Mouse (Mus musculus) fibroblast of lung, adult 2 months (primary cell): Measurements from ENCODE around the gene Eef2kmt.
A peak's percentile ranks its signal among the peaks of the same experiment; 100 is the strongest.

Source experiments
- DNase-seq: peaks from one replicate; pipeline ENCODE4 v3.0.0-alpha.2; 2011; ENCODE audit warnings: low read depth

The Eef2kmt gene

DNA sequence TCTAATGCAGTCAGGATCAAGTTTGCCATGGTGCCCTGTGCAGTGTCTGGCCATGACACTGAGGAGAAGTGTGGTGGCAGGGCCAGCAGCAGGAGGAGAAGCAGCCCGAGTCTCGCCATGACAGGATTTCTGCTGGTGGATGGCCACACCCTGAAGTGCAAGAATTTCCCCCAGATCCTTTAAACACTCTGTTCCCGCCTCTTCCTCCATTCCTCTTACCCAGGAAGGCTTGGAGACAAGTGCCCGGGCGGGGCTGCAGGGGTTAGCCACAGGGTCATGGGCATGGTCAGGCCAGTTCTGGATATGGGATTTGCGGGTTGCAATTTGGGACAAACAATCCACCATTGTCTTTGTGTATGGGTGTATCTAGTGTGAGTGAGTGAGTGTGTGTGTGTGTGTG lies 33.6 kb downstream of the Eef2kmt start, which contains the start of gene AU021092:
Gene AU021092, minus strand, starts transcription at position 160 of the 400 bp plus-strand sequence.
- DNase-seq = no peak

DNA sequence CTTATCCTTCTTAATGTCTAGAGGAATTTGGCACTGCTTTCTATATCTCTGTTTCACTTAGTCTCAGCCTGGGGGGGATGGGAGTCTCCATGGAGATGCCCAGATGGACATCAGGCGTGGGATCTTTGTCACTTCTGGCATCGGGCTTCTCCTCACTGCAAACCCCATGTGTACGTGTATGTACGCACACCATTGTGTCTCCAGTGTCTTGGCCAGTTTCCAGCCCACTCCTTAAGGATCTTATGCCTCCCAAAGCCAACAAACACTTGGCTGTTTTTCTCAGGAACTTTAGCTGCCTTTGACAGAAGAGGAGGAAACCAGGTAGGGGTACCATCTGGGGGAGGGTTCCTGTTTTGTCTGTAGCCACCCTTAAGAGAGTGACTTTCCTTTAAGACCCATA lies 34.4 kb downstream of the Eef2kmt start:
- no peak for DNase-seq

DNA sequence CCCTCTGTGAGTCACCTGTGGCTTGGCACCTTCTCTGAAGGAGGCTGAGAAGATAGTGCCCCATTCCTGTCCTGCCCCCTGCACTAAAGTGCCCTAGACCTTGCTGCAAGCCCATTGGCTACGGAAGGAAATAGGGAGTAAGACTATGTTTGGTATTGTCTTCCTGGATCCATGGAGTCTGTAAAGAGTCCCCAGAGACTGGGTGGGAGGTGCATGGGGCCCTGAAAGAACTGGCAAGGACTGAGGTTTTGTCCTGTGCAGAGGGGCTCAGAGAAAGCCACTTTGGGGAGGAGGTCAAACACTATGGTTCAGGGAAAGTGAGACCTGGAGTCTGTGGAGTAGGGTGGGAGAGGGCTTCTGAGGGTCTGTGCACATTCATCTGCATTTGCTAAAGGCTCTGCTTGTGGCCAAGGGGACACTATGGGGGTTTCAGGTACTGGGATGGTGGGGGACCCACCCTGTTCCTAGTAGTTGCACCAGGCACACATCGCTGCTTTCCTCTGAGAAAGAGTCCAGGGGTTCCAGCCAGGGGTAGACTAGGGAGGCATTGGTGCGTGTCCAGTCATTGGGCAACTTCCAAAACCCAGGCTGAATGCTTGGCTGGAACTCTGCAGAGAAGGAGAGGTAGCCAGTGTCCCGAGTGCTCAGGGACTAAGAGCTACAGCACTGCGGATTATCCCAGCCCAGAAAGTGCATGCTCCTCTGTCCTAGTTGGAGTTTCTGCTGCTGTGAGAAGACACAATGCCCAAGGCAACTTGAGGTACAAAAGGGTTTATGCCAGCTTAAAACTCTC lies 38.2 kb downstream of the Eef2kmt start:
- no peak for DNase-seq

DNA sequence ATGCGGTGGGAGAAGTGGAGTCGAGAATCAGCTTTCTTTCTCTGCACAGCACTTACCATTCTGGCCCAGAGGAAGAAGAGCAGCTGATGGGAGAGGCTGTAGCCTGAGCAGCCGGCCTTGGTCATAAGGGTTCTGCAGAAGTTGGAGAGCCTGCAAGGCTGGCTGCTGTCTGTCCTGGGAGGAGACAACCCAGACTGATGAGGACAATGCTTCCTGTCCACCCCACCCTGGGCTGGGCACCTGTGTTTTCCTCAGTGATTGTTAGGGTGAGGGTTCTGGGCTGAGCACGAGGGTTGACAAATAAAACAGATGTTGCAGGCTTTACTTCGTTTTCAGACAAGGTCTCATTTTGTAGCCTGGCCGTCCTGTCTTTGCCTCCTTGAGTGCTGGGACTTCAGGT lies 39.1 kb downstream of the Eef2kmt start:
- DNase-seq = no peak

DNA sequence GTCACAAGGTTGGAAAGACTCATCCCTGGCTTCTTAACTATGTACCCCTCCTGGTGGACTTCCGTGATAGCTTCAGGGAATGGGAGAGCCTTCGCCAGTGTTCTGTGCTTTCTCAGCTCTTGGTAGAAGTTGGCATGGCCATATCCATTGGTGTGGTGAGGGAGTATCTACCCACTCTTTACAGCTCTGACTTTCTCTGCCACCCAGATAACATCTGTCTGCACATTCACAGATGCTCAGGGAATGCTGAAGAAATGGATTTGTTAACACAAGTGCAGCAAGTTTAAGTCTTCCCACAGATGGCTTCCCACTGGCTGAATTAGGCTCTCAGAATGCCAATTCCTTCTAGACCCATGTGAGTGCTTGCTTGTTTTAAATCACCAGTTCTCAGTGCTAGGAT lies 41.7 kb downstream of the Eef2kmt start:
- no peak for DNase-seq

DNA sequence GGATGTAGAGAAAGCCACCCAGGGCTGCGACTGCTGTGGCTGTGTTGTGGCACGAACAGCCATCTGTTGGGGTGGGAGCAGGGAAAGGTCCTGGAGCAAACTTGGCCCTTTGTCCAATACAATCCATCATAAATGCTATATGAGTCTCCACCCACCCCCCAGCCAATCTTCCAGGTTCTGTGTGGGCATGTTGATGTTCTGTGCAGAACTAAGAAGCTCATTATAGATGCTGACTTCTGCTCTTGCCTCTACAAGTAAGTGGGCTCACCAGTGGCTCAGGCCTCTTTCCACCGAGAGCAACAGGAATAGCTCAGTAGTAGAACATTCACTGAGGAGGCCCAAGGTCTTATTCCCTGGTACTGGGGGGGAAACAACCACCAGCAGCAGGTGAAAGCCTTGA lies 43.6 kb downstream of the Eef2kmt start:
- DNase-seq = no peak

DNA sequence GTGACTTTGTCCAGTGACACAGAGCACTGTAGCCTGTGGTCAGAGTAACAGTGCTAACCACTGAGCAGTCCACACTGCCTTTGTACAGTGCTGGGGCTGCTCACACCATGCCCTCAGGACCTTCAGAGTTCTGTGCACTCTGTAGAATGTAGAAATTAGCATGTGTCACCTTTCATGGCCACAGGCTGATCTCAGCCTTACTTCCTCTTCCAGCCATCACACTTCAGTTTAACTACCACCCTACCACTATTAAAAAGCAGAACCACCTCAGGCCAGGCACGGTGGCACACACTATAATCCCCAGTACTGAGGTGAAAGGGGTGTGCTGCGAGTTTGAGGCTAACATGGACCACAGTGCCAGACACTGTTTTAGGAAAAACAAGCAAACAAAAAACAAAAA lies 45.4 kb downstream of the Eef2kmt start:
- no peak for DNase-seq

DNA sequence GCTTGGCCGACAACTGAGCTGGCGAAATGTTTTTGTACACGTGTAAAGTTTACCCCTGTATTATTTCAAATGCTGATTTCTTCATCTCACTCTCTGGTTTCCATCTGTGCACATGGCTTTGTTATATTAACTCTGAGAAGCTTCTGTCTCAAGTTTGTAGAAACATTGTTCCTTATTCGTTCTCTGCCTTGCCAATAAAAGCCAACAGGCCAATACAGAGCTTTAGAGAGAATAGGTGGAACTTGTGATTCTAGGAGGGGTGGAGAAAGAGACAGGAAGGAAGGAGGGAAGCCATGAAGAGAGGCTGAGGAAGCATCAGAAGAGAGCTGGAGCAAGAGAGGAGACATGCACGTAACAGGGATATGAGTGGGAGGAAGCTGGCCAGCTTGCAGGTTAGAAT lies 49.7 kb downstream of the Eef2kmt start:
- DNase-seq = no peak

DNA sequence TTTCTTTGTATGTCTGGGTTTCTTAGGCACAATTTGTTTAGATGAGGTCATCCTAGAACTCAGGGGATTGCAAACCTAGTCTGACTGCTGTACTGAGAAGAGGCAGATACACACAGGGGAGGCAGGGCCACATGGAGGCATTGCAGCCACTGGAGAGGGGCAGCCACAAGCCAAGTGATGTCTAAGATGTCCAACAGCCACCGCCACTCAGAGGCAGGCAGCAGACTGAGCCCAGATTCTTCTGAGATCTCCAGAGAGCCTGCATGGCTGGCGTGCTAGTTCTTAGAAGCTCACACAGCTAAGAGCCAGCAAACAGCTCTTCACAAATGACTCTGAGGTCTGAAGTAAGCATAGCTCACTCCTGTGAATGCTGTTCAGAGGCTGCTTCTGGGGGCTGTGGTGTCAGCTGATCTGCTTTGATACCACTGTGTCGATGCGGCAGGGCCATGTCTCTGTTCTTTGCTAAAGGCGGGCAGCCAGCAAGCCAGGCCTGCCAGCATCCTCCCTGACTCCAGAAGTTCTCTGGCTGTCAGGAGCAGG lies 50.3 kb downstream of the Eef2kmt start:
- DNase-seq = no peak

DNA sequence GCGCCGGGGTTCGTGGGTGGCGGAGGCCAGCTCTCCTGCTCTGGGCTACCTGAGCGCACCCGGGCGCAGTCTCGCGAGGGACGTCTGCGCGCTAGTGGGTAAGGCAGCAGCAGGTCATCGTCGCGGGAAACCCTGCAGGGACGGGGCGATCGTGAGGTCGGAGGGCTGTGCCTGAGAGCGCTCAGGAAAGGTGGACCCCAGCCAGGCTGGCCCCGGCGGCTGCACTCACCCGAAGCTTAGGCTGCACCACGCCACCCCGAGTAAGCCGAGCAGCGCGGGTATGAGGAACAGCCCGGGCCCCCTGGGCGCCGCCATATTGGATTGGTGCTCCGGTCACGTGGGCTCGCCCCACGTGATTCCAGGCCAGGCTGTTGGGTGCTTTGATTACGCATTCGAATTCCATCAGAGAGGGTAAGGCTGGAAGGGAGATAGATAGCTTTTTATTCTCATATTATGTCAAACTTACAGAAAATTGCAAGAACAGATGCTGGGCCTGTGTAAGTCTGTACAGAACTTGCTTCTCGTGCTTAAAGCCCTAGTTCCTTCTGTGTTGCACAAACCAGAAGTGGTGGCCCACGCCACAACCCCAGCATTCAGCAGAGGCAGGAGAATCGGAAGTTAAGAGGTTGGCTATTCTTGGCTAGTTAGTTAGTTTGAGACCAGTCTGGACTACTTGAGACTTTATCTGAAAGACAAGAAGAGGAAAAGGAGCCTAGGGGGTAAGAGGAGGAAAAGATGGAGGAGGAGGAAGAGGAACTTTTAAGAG lies 51.9 kb downstream of the Eef2kmt start, which contains the start of gene Nagpa:
Gene Nagpa, minus strand, starts transcription at position 345 of the 766 bp plus-strand sequence.
- peak; percentile 46 for DNase-seq

DNA sequence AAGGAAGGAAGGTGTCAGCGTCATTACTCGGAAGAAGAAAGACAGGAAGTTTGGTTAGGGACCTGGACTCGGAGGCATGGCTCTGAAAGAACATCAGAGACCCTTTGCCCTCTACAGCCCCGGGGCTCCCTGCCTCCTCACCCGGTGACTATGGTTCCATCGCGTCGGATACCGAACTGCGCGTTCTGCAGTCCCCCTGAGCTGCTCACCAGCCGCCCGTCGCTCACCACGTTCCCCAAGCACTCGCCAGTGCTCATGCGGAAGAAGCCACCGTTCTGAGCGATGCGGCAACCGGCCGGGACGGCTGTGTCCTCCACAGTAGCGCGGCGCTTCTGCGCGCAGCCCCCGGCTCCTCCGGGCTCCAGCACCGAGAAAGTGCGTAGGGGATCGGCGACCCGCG lies 52.6 kb downstream of the Eef2kmt start:
- no peak for DNase-seq

DNA sequence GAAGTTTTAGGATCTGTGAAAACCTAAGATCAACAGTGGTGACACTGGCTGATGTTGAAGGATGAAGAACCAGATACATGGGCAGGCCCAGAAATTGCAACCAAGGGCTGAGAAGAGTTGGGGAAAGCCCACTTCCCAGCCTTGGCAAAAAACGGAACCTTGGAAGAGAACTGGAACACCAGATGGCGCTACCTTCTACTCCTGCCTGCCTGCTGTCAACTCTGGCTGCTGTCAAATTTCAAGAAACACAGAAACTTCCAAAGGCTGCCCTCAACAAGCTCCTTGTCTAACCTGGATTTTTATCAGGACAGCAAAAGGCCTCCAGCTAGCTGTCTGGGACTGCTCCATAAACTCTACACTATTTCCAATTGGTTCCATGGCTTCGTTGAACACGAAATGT lies 53.1 kb downstream of the Eef2kmt start:
- DNase-seq = no peak

DNA sequence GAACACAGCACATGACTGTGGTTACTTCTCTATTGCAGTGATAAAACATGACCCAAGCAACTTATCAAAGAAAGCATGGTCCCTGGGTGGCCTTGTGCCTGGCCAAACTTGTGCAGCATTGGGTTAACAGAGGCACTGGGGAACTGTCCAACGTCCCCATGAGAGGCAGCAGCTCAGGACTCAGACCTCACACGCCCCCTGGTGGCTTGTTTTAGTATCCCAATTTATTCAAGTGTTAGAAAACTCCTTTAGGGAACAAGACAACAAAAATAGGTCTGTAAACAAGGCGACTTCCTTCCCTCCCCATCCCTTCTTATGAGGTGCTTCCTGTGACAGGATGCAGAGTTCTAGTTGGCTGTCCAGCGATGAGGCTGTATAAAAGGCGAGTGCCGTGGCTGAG lies 60.7 kb downstream of the Eef2kmt start:
- peak; percentile 9 for DNase-seq
